Mouse (Mus musculus) embryonic fibroblast, embryonic 13.5 days (primary cell): ENCODE data around the gene Bcat1.

Experiments used
- CTCF ChIP-seq: IDR thresholded peaks from 2 replicates; pipeline ENCODE4 v1.5.1; 2011; ENCODE audit warnings: mild to moderate bottlenecking, control low read depth, low read length, moderate library complexity, borderline replicate concordance; ENCODE audit not compliant: insufficient read depth
- POLR2A ChIP-seq: IDR thresholded peaks from 2 replicates; pipeline ENCODE4 v1.6.1; 2011; ENCODE audit warnings: low read depth, mild to moderate bottlenecking, control low read depth, low read length, moderate library complexity

- TF ChIP-seq POLR2A (no peak), CTCF (no peak)
Measured at GRCm38 (mm10) chr6:145001493-145001892, 74.5 kb downstream of the Bcat1 start.
